Mouse (Mus musculus) forebrain, embryonic 15.5 days (tissue): ENCODE measurements at regions not wholly inside any gene's neighbourhood (a gene's known extent, or its start where the extent isn't known, plus 50 kb on each side); places are given as distances from the start of the nearest gene placed in this dataset.

Experiments used
- ATAC-seq: fragments of 200-750 bp; cut with Nextera tagmentation; replicated peaks from 2 replicates; pipeline ENCODE4 v1.8.0; 2017; ENCODE audit warnings: mild to moderate bottlenecking, moderate TSS enrichment, moderate library complexity
- H3K27ac ChIP-seq: fragments of 300-500 bp; sonication (generic); replicated peaks from 2 replicates; pipeline ENCODE4 v1.5.1; 2015; ENCODE audit warnings: mild to moderate bottlenecking, inconsistent platforms
- H3K27me3 ChIP-seq: fragments of 300-500 bp; sonication (generic); 2 replicates; pipeline ENCODE4 v1.6.1; 2015; ENCODE audit warnings: inconsistent platforms
- H3K36me3 ChIP-seq: fragments of 300-500 bp; sonication (generic); 2 replicates; pipeline ENCODE4 v1.6.1; 2015; ENCODE audit warnings: mild to moderate bottlenecking, inconsistent platforms
- H3K4me1 ChIP-seq: fragments of 300-500 bp; sonication (generic); 2 replicates; pipeline ENCODE4 v1.6.1; 2015; ENCODE audit warnings: inconsistent platforms
- H3K4me2 ChIP-seq: fragments of 300-500 bp; sonication (generic); replicated peaks from 2 replicates; pipeline ENCODE4 v1.6.1; 2015; ENCODE audit warnings: mild to moderate bottlenecking, inconsistent platforms
- H3K4me3 ChIP-seq: fragments of 300-500 bp; sonication (generic); 2 replicates; pipeline ENCODE4 v1.5.1; 2015; ENCODE audit warnings: mild to moderate bottlenecking, inconsistent platforms
- H3K9ac ChIP-seq: fragments of 300-500 bp; sonication (generic); replicated peaks from 2 replicates; pipeline ENCODE4 v1.6.1; 2015; ENCODE audit warnings: mild to moderate bottlenecking, inconsistent platforms
- H3K9me3 ChIP-seq: fragments of 300-500 bp; sonication (generic); 2 replicates; pipeline ENCODE4 v1.6.1; 2016; ENCODE audit warnings: inconsistent platforms
- WGBS: fragments of 180-500 bp; shearing (Covaris S2); methylation state at CpG from one replicate; pipeline ENCODE4 v1.1.7; 2015; ENCODE audit warnings: mixed read lengths; 5-methylcytosine and 5-hydroxymethylcytosine counted together

DNA sequence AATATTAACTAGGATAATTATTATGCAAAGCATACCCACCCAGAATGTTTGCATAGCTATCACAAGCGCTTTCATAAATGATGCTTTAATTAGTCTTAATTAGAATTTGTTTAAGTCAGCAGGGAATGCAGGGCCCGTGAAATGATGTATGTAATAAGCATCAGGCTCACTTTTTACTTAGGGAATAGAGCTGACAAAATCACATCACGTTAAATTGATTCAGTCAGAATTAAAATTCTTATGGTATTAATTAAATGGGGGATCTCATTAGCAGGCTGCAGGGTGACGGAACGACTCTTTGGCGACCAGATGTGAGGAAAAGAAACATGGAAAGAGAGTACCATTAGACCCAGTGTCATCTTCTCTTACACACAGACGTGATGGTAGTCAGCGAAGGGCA, 285.5 kb downstream of the Gpd2 start:
- WGBS: 17% methylated on average over 8 of the region's 8 CpGs
- peaks cover 15% of the 10 kb centered on the region for H3K4me1 ChIP-seq

DNA sequence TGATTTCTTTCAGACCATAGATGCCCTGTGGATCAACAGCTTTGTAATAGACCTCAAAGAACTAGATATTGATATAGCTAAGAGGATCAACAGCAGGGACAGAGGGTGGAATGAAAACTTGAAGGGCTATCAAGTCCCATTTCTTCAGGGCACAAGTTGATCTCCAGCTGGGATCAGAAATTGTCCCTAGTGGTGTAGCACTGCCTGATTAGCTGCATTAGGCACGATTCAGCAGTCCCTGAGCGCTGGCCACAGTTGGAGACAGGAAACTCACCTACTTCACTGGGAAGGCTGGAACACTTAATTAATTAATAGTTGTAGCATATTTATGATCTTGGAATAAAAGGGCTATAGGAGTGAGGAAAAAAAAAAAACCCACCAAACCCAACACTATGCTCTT, 290.5 kb downstream of the Gpd2 start:
- WGBS: 15% methylated on average over 2 of the region's 2 CpGs
- no peak for ATAC-seq
- no peaks in the 10 kb centered on the region for H3K27me3 ChIP-seq
- no peak overlapping the region for H3K27ac ChIP-seq
- H3K4me1 ChIP-seq: peaks cover 3% of the 10 kb centered on the region; the same call in 1 of the 2 replicates
- no peaks in the 10 kb centered on the region for H3K36me3 ChIP-seq
- H3K9me3 ChIP-seq: no peaks in the 10 kb centered on the region
- H3K4me3 ChIP-seq: no peak overlapping the region
- H3K9ac ChIP-seq: no peak overlapping the region
- no peak overlapping the region for H3K4me2 ChIP-seq

More for the DNA sequence above, 285.5 kb downstream of the Gpd2 start:
- no peaks in the 10 kb centered on the region for H3K9me3 ChIP-seq
- no peak overlapping the region for H3K9ac ChIP-seq
- no peak overlapping the region for H3K27ac ChIP-seq
- ATAC-seq: peak; percentile 91
- H3K4me3 ChIP-seq: no peak overlapping the region
- H3K36me3 ChIP-seq: no peaks in the 10 kb centered on the region
- no peak overlapping the region for H3K4me2 ChIP-seq
- no peaks in the 10 kb centered on the region for H3K27me3 ChIP-seq

GRCm38 (mm10) chr2:57539842-57540241, 302.4 kb downstream of the Gpd2 start:
- H3K27me3 ChIP-seq: no peaks in the 10 kb centered on the region
- no peaks in the 10 kb centered on the region for H3K9me3 ChIP-seq
- WGBS: 91% methylated on average over 3 of the region's 3 CpGs
- no peak overlapping the region for H3K4me2 ChIP-seq
- H3K9ac ChIP-seq: no peak overlapping the region
- H3K4me3 ChIP-seq: no peak overlapping the region
- H3K4me1 ChIP-seq: no peaks in the 10 kb centered on the region
- no peaks in the 10 kb centered on the region for H3K36me3 ChIP-seq
- H3K27ac ChIP-seq: no peak overlapping the region
- no peak for ATAC-seq

GRCm38 (mm10) chr2:57565258-57565657, 327.8 kb downstream of the Gpd2 start:
- 75% methylated on average over 4 of the region's 4 CpGs for WGBS
- Histone ChIP-seq H3K27ac (no peak overlapping the region), H3K9ac (no peak overlapping the region), H3K4me3 (no peak overlapping the region), H3K36me3 (no peaks in the 10 kb centered on the region), H3K4me2 (no peak overlapping the region), H3K4me1 (no peaks in the 10 kb centered on the region), H3K27me3 (no peaks in the 10 kb centered on the region), H3K9me3 (no peaks in the 10 kb centered on the region)
- peak; percentile 48; the same call in 1 of the 2 replicates for ATAC-seq

GRCm38 (mm10) chr2:57566103-57566502, 328.7 kb downstream of the Gpd2 start:
- H3K4me1 ChIP-seq: no peaks in the 10 kb centered on the region
- no peak for ATAC-seq
- no peaks in the 10 kb centered on the region for H3K9me3 ChIP-seq
- no peak overlapping the region for H3K4me3 ChIP-seq
- WGBS: 87% methylated on average over 4 of the region's 4 CpGs
- H3K27me3 ChIP-seq: no peaks in the 10 kb centered on the region
- H3K9ac ChIP-seq: no peak overlapping the region
- no peaks in the 10 kb centered on the region for H3K36me3 ChIP-seq
- H3K27ac ChIP-seq: no peak overlapping the region
- H3K4me2 ChIP-seq: no peak overlapping the region

- no peak for ATAC-seq
- no peaks in the 10 kb centered on the region for H3K9me3 ChIP-seq
Measured at GRCm38 (mm10) chr2:57567183-57567582, 329.7 kb downstream of the Gpd2 start.

DNA sequence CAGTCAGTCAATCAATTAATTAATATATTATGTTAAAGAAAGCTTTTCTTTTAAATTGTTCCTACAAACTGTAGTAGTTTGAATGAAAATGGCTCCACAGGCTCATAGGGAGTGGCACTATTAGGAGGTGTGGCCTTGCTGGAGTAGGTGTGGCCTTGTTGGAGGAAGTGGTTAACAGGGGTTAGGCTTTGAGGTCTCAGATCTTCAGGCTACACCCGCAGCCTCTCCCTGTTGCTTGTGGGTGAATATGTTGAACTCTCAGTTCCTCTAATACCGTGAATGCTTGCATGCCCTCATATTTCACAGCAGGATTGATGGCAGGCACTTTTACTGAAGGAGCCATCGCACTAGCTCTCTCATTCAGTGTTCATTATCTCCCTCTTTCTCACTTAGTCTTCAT, 349.6 kb downstream of the Gpd2 start:
- Histone ChIP-seq H3K4me1 (no peaks in the 10 kb centered on the region), H3K36me3 (no peaks in the 10 kb centered on the region), H3K27me3 (no peaks in the 10 kb centered on the region), H3K4me2 (no peak overlapping the region), H3K27ac (no peak overlapping the region), H3K9me3 (no peaks in the 10 kb centered on the region), H3K9ac (no peak overlapping the region), H3K4me3 (no peak overlapping the region)
- ATAC-seq: no peak
- 90% methylated on average over 3 of the region's 3 CpGs for WGBS

More at GRCm38 (mm10) chr2:57567183-57567582, 329.7 kb downstream of the Gpd2 start:
- Histone ChIP-seq H3K4me3 (no peak overlapping the region), H3K9ac (no peak overlapping the region), H3K4me1 (no peaks in the 10 kb centered on the region), H3K27me3 (no peaks in the 10 kb centered on the region), H3K36me3 (no peaks in the 10 kb centered on the region), H3K4me2 (no peak overlapping the region), H3K27ac (no peak overlapping the region)
- WGBS: 71% methylated on average over 1 of the region's 1 CpGs

DNA sequence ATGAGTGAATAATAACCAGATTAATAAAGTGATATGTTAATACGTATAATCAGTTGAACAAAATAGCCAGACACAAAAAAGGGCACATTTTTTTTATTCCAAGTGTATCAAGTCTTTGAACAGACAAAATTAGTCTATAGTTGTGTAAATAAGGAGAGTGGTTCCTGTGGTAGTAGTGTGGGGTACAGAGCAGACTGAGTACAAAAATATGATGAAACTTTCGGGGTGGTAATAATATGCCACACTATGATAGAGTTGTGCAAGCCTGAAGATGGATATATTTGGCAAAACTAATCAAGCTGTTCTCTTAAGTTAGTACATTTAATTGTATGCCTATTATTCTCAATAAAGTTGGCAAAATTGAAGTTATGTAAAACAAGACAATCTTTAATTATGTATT, 356.1 kb downstream of the Gpd2 start:
- Histone ChIP-seq H3K9ac (no peak overlapping the region), H3K4me2 (no peak overlapping the region), H3K27me3 (no peaks in the 10 kb centered on the region), H3K4me1 (peaks cover 13% of the 10 kb centered on the region), H3K27ac (no peak overlapping the region), H3K36me3 (no peaks in the 10 kb centered on the region), H3K4me3 (no peak overlapping the region), H3K9me3 (no peaks in the 10 kb centered on the region)
- ATAC-seq: no peak
- 92% methylated on average over 2 of the region's 2 CpGs for WGBS

DNA sequence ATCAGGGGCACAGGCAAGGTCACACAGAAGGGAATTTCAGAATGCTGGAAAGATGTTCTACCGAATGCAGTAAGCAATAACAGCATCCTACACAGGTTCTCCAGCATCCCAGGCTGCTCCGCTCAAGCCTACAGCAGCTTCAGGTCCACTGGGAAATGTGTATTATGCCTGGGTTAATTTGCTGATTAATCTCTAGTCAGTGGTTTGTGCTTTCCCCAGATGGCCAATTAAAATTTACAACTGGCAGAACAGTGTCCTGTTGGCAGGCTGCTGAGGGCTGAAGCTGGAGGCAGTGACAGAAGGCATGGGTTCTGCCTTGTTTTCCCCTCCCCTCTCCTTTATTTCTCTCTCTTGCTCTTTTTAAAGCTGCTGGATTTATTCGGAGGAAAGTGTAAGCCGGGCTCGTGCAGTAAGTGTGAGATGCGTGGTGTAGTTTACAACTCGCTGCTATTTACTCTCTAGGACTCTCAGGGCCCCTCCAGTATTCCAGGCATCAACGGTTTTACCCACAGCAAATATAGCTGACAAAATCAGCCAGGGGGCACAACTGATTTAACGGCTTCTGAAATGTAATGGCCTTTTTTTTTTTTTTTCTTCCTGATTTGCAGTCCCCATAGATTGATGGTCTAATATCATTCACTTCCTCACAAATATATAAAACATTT, 360.4 kb downstream of the Gpd2 start:
- H3K4me2 ChIP-seq: peak overlapping the region; percentile 31
- peak; percentile 96 for ATAC-seq
- 0 out of 2 replicates have a peak overlapping the region, but pooled peaks have one; percentile 6 for H3K4me3 ChIP-seq
- peak overlapping the region; percentile 69 for H3K27ac ChIP-seq
- peaks cover 13% of the 10 kb centered on the region for H3K4me1 ChIP-seq
- H3K9me3 ChIP-seq: no peaks in the 10 kb centered on the region
- peak overlapping the region; percentile 24; the same call in 1 of the 2 replicates for H3K9ac ChIP-seq
- no peaks in the 10 kb centered on the region for H3K36me3 ChIP-seq
- no peaks in the 10 kb centered on the region for H3K27me3 ChIP-seq
- WGBS: 10% methylated on average over 9 of the region's 9 CpGs

DNA sequence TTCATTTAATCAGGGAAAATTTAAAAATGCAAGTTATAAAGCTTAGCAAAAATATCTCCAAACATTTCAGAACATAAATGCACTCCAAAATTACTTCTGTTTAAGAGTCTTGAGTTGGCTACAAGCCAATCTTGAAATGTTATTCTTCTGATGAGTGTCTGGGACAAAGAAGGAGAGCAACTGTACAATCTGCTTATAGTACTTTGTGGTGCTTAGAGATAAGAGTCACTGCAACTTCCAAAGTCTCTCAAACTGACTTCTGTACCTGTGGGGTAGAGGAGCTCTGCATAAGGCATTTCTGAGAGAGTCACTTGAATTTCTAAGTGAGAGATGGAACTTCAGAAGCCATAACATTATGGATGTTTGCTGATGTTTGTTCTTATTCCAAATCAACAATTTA, 374.2 kb downstream of the Gpd2 start:
- H3K36me3 ChIP-seq: no peaks in the 10 kb centered on the region
- ATAC-seq: no peak
- H3K4me2 ChIP-seq: no peak overlapping the region

DNA sequence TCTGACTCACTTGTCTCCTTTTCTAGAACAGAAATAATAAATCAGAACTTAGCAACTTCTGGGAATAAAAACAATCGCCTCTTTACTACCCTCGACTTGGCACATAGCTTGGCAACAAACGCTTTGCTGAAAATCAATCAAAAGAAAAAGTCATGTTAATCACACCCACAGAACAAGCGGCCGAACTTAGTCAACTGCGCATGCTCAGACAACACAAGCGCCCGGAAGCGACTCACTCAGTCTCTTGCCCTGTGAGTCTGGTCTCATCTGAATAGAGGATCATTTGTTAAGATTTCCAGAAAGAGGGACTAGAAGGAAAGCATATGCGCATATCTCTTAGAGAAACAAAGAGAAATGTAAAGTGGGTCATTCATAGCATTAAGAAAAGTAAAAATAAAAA, 375.8 kb downstream of the Gpd2 start:
- Histone ChIP-seq H3K4me3 (peak overlapping the region; percentile 17; the same call in 1 of the 2 replicates), H3K9ac (no peak overlapping the region), H3K4me1 (peaks cover 26% of the 10 kb centered on the region), H3K4me2 (peak overlapping the region; percentile 67), H3K9me3 (no peaks in the 10 kb centered on the region), H3K27me3 (no peaks in the 10 kb centered on the region), H3K36me3 (no peaks in the 10 kb centered on the region), H3K27ac (no peak overlapping the region)
- peak; percentile 80 for ATAC-seq
- WGBS: 11% methylated on average over 10 of the region's 10 CpGs

More for the DNA sequence above, 374.2 kb downstream of the Gpd2 start:
- H3K4me3 ChIP-seq: no peak overlapping the region
- H3K9me3 ChIP-seq: no peaks in the 10 kb centered on the region
- no peak overlapping the region for H3K27ac ChIP-seq
- H3K27me3 ChIP-seq: no peaks in the 10 kb centered on the region
- H3K9ac ChIP-seq: no peak overlapping the region
- H3K4me1 ChIP-seq: peaks cover 22% of the 10 kb centered on the region; the same call in 1 of the 2 replicates

- ATAC-seq: peak; percentile 76
- Histone ChIP-seq H3K4me2 (peak overlapping the region; percentile 67), H3K9ac (peak overlapping the region; percentile 50), H3K36me3 (no peaks in the 10 kb centered on the region), H3K4me3 (peak overlapping the region; percentile 38), H3K27me3 (no peaks in the 10 kb centered on the region), H3K27ac (peak overlapping the region; percentile 52), H3K4me1 (peaks cover 26% of the 10 kb centered on the region), H3K9me3 (no peaks in the 10 kb centered on the region)
- WGBS: 8% methylated on average over 12 of the region's 12 CpGs
Measured at GRCm38 (mm10) chr2:57614587-57614991, 377.2 kb downstream of the Gpd2 start.
